Mouse (Mus musculus) bone marrow, adult 2 months (tissue): ENCODE data around the gene Polr3g.
"Not testable (repeated sequence)": the region's sequence is repeated elsewhere in the genome, so short reads cannot be mapped to it uniquely, and the experiment has no call there.

ENCODE experiments used
- CTCF ChIP-seq: fragments of 200-500 bp; IDR thresholded peaks from 2 replicates; pipeline ENCODE4 v1.5.1; 2011; ENCODE audit warnings: low read length, control low read depth; ENCODE audit not compliant: control insufficient read depth, insufficient read depth
- POLR2A ChIP-seq: fragments of 200-500 bp; IDR thresholded peaks from 2 replicates; pipeline ENCODE4 v1.6.1; 2011; ENCODE audit warnings: low read depth, mild to moderate bottlenecking, control low read depth, low read length, borderline replicate concordance; ENCODE audit not compliant: control insufficient read depth

GRCm38 (mm10) chr13:81728141-81728540 is 17.3 kb upstream of the Polr3g start:
- TF ChIP-seq CTCF, POLR2A: not testable (repeated sequence)
